Mouse (Mus musculus): Measurements from ENCODE around the gene Wdr4. TPM values are rescaled to one million over a fixed set of nuclear protein-coding genes. Genes with fewer than 3 reads are reported as not detected.

Wdr4 gene
- polyA plus RNA-seq, 1 experiment from 2014 or later = 9.8 TPM

GRCm38 (mm10) chr17:31549389-31549788 is 29.6 kb upstream of the Wdr4 start:
- Histone ChIP-seq H3K27ac (ENCODE audit: low read length) (no peak overlapping the region), H3K36me3 (ENCODE audit: insufficient read depth, low read length) (no peaks in the 10 kb centered on the region), H3K9ac (replicated peaks; ENCODE audit: low read depth) (no peak overlapping the region), H3K4me1 (ENCODE audit: insufficient read depth, low read depth, low read length) (no peaks in the 10 kb centered on the region), H3K9me3 (ENCODE audit: low read length) (no peaks in the 10 kb centered on the region), H3K27me3 (replicated peaks; ENCODE audit: insufficient read depth, low read length) (no peaks in the 10 kb centered on the region), H3K4me3 (ENCODE audit: low read depth, low read length) (no peak overlapping the region), H3K4me2 (replicated peaks; ENCODE audit: low read depth, low read length) (no peak overlapping the region)
- DNase-seq (ENCODE audit: low spot score) (no peak), ATAC-seq (no peak)
- no peak for TF ChIP-seq EP300 (IDR thresholded peaks at IDR 0.05)
- TF ChIP-seq CTCF (IDR thresholded peaks at IDR 0.05) = no peak
- 52% methylated on average over 8 of the region's 8 CpGs for WGBS

GRCm38 (mm10) chr17:31547974-31548373 is 28.2 kb upstream of the Wdr4 start:
- DNase-seq (ENCODE audit: low spot score) (no peak), ATAC-seq (no peak)
- Histone ChIP-seq H3K27me3 (replicated peaks; ENCODE audit: insufficient read depth, low read length) (no peaks in the 10 kb centered on the region), H3K9ac (replicated peaks; ENCODE audit: low read depth) (no peak overlapping the region), H3K4me1 (ENCODE audit: insufficient read depth, low read depth, low read length) (no peaks in the 10 kb centered on the region; the same call in 1 of the 2 replicates), H3K4me2 (replicated peaks; ENCODE audit: low read depth, low read length) (no peak overlapping the region), H3K9me3 (ENCODE audit: low read length) (no peaks in the 10 kb centered on the region), H3K27ac (ENCODE audit: low read length) (no peak overlapping the region), H3K4me3 (ENCODE audit: low read depth, low read length) (no peak overlapping the region), H3K36me3 (ENCODE audit: insufficient read depth, low read length) (no peaks in the 10 kb centered on the region)
- WGBS = 56% methylated on average over 3 of the region's 3 CpGs
- TF ChIP-seq CTCF (IDR thresholded peaks at IDR 0.05) = no peak
- no peak for TF ChIP-seq EP300 (IDR thresholded peaks at IDR 0.05)

- DNase-seq (ENCODE audit: low spot score) = no peak
- H3K9me3 ChIP-seq (ENCODE audit: low read length) = no peaks in the 10 kb centered on the region
- no peaks in the 10 kb centered on the region; the same call in 1 of the 2 replicates for H3K4me1 ChIP-seq (ENCODE audit: insufficient read depth, low read depth, low read length)
- H3K9ac ChIP-seq (replicated peaks; ENCODE audit: low read depth) = no peak overlapping the region
- H3K4me3 ChIP-seq (ENCODE audit: low read depth, low read length) = no peak overlapping the region
- H3K4me2 ChIP-seq (replicated peaks; ENCODE audit: low read depth, low read length) = no peak overlapping the region
- no peak overlapping the region for H3K27ac ChIP-seq (ENCODE audit: low read length)
- TF ChIP-seq CTCF (IDR thresholded peaks at IDR 0.05) (no peak), EP300 (IDR thresholded peaks at IDR 0.05) (no peak)
- WGBS = 82% methylated on average over 9 of the region's 9 CpGs
- no peak for ATAC-seq
- no peaks in the 10 kb centered on the region for H3K36me3 ChIP-seq (ENCODE audit: insufficient read depth, low read length)
- H3K27me3 ChIP-seq (replicated peaks; ENCODE audit: insufficient read depth, low read length) = no peaks in the 10 kb centered on the region
Measured at GRCm38 (mm10) chr17:31546444-31547196, 26.8 kb upstream of the Wdr4 start.

- WGBS = 8% methylated on average over 6 of the region's 6 CpGs
- no peaks in the 10 kb centered on the region for H3K9me3 ChIP-seq (ENCODE audit: low read length)
- H3K4me2 ChIP-seq (replicated peaks; ENCODE audit: low read depth, low read length) = no peak overlapping the region
- H3K36me3 ChIP-seq (ENCODE audit: insufficient read depth, low read length) = no peaks in the 10 kb centered on the region
- no peak overlapping the region for H3K9ac ChIP-seq (replicated peaks; ENCODE audit: low read depth)
- ATAC-seq (peak; percentile 65), DNase-seq (ENCODE audit: low spot score) (peak; percentile 83)
- no peak overlapping the region for H3K27ac ChIP-seq (ENCODE audit: low read length)
- no peak overlapping the region for H3K4me3 ChIP-seq (ENCODE audit: low read depth, low read length)
- 0 out of 2 replicates have a peak, but pooled peaks have one; percentile 31 for TF ChIP-seq EP300 (IDR thresholded peaks at IDR 0.05)
- no peak for TF ChIP-seq CTCF (IDR thresholded peaks at IDR 0.05)
- no peaks in the 10 kb centered on the region for H3K27me3 ChIP-seq (replicated peaks; ENCODE audit: insufficient read depth, low read length)
- no peaks in the 10 kb centered on the region; the same call in 1 of the 2 replicates for H3K4me1 ChIP-seq (ENCODE audit: insufficient read depth, low read depth, low read length)
Measured at GRCm38 (mm10) chr17:31543574-31543973, 23.8 kb upstream of the Wdr4 start.

- H3K36me3 ChIP-seq (ENCODE audit: insufficient read depth, low read length) = no peaks in the 10 kb centered on the region
- no peak overlapping the region for H3K9ac ChIP-seq (replicated peaks; ENCODE audit: low read depth)
- DNase-seq (ENCODE audit: low spot score) = peak; percentile 23
- H3K27ac ChIP-seq (ENCODE audit: low read length) = no peak overlapping the region
- H3K27me3 ChIP-seq (replicated peaks; ENCODE audit: insufficient read depth, low read length) = no peaks in the 10 kb centered on the region
- H3K4me1 ChIP-seq (ENCODE audit: insufficient read depth, low read depth, low read length) = no peaks in the 10 kb centered on the region; the same call in 1 of the 2 replicates
- 46% methylated on average over 6 of the region's 6 CpGs for WGBS
- no peak overlapping the region for H3K4me3 ChIP-seq (ENCODE audit: low read depth, low read length)
- TF ChIP-seq CTCF (IDR thresholded peaks at IDR 0.05) (no peak), EP300 (IDR thresholded peaks at IDR 0.05) (no peak)
- no peak overlapping the region for H3K4me2 ChIP-seq (replicated peaks; ENCODE audit: low read depth, low read length)
- no peaks in the 10 kb centered on the region for H3K9me3 ChIP-seq (ENCODE audit: low read length)
- peak; percentile 52; the same call in 1 of the 2 replicates for ATAC-seq
Measured at GRCm38 (mm10) chr17:31541460-31541831, 21.7 kb upstream of the Wdr4 start.

GRCm38 (mm10) chr17:31540809-31541459 is 21.2 kb upstream of the Wdr4 start:
- no peak overlapping the region for H3K4me3 ChIP-seq (ENCODE audit: low read depth, low read length)
- H3K4me2 ChIP-seq (replicated peaks; ENCODE audit: low read depth, low read length) = no peak overlapping the region
- no peak overlapping the region for H3K27ac ChIP-seq (ENCODE audit: low read length)
- no peaks in the 10 kb centered on the region for H3K27me3 ChIP-seq (replicated peaks; ENCODE audit: insufficient read depth, low read length)
- H3K4me1 ChIP-seq (ENCODE audit: insufficient read depth, low read depth, low read length) = no peaks in the 10 kb centered on the region; the same call in 1 of the 2 replicates
- DNase-seq (ENCODE audit: low spot score) (no peak), ATAC-seq (no peak)
- 56% methylated on average over 4 of the region's 4 CpGs for WGBS
- no peak for TF ChIP-seq CTCF (IDR thresholded peaks at IDR 0.05)
- TF ChIP-seq EP300 (IDR thresholded peaks at IDR 0.05) = no peak
- no peaks in the 10 kb centered on the region for H3K36me3 ChIP-seq (ENCODE audit: insufficient read depth, low read length)
- H3K9me3 ChIP-seq (ENCODE audit: low read length) = no peaks in the 10 kb centered on the region
- no peak overlapping the region for H3K9ac ChIP-seq (replicated peaks; ENCODE audit: low read depth)
